Mouse (Mus musculus): ENCODE results near the gene Olfr1263. TPM values are rescaled to one million over a fixed set of nuclear protein-coding genes. Genes with fewer than 3 reads are reported as not detected.

Gene Olfr1263
- not detected for total RNA-seq (2021)

DNA sequence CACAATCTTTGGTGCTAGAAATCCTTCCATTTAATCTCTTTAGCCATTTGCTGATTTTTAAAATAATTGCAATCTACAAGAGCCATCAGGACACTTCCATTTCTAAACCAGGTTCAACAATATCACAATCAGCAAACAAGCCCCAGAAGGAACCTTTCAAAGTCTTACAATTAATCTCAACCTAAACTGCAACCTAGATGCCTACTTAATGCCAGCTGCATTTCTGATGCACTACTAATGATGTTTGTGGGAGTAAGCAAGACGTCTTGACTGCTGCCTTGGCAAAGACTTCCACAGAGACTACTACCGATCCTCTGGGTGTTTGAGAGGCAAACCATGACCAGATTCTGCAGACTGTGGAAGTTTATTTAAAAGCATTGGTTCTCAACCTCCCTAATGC is at the start of gene Olfr1263:
Gene Olfr1263 (plus strand): TSS at position 301 of the 400 bp plus-strand sequence.
- no peak for DNase-seq (ENCODE audit: low spot score in 2 of 2)

DNA sequence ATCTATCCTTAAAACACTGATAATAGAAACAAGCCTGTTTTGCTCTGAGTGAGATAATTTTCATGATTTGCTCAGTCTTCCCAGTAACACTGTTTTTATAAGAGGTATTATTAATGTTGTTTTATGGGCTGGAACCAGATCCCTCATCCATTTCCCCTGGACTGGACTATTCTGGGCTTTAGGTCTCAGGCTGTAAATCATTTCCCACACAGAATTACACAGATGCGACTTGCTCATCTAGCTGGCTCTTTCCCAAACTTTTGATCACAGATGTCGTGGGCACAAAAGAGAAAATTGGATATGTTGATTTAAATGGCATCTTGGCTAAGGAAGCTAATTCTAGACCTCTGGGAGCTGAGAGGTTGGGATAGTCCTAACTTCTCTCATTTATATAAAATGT is 37.7 kb upstream of the Olfr1263 start, which contains the start of gene Olfr1260:
Gene Olfr1260 (plus strand): TSS at position 157 of the 400 bp plus-strand sequence.
- intact Hi-C loops (cut with DNase I) = no loop called here
- no peak for DNase-seq (ENCODE audit: low spot score in 2 of 2)

More for the DNA sequence above, at the start of gene Olfr1263:
- intact Hi-C loops (cut with DNase I) = no loop called here

DNA sequence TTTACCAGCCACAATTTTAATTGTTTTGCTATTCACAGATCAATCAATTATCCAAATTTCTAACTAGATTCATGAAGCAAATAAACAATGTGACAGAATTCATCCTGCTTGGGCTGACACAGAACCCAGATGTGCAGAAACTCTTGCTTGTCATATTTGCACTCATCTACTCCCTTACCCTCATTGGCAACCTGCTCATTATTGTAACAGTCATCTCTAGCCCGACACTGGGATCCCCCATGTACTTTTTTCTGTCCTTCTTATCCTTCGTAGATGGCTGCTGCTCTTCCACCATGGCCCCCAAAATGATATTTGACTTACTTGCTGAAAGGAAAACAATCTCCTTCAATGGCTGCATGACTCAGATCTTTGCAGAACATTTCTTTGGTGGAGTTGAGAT is 34.2 kb upstream of the Olfr1263 start:
- intact Hi-C loops (cut with DNase I) = no loop called here
- DNase-seq (ENCODE audit: low spot score in 2 of 2) = no peak

DNA sequence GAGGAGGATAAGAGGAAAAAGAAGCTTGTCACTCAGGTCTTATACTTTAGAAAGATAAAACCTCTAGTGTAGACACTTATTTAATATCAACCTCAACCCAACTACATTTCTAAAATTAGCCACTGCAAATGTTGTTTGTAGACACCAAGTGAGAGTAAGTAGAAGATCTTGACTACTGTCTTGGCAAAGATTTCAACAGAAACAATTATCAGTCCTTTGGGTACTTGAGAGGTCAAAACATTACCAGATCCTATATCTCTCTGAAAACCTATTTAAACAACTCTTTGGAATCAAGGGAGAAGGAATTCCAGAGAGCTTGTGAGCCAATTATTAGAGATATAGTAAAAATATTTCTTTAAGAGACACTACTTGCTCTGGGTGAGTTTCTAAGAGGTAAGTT is 21.0 kb upstream of the Olfr1263 start, which contains the start of gene Olfr1261:
Gene Olfr1261 (plus strand): TSS at position 301 of the 400 bp plus-strand sequence.
- DNase-seq (ENCODE audit: low spot score in 2 of 2) = no peak
- intact Hi-C loops (cut with DNase I) = no loop called here

DNA sequence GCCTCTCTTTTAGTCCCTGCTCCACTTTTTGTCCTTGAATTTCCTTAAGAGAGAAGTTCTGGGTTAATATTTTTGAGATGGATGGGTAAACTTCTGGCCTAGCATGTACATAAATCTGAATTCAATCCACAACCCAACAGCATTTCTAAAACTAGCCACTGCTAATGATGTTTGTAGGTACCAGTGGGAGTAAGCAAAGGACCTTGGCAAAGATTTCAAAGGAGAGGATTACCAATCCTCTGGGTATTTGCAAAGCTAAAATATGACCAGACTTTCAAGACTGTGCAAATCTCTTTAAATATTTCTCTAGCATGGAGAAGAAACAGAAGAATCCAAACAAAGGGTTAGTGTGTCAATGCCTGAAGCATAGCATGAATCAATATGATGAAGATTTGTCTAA is 12.1 kb upstream of the Olfr1263 start, which contains the start of gene Olfr1262:
Gene Olfr1262 (plus strand): TSS at position 301 of the 400 bp plus-strand sequence.
- intact Hi-C loops (cut with DNase I) = no loop called here

DNA sequence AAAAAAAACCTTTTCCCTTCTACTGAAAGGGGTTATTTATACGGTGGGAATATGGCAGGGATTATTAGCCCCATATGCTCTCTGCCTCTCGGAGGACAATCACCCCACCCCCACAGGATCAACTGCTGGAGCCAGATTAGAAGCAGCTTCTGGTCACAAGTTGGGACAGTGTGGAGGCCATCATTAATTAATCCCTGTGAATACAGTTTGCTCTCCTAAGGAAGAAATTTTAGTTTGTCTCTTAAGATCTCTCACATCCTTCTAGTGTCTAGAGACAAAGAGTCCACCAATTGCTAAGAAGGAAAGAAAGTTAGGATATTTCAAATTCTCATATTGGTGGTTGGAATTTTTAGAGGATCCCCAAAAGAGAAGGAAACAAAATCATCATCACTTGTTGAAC is 13.5 kb downstream of the Olfr1263 start, which contains the start of gene Olfr1264:
Gene Olfr1264 (minus strand): TSS at position 101 of the 400 bp plus-strand sequence.
- no peak for DNase-seq (ENCODE audit: low spot score in 2 of 2)
- intact Hi-C loops (cut with DNase I) = no loop called here

More for the DNA sequence above, 12.1 kb upstream of the Olfr1263 start, which contains the start of gene Olfr1262:
- DNase-seq (ENCODE audit: low spot score in 2 of 2) = no peak

DNA sequence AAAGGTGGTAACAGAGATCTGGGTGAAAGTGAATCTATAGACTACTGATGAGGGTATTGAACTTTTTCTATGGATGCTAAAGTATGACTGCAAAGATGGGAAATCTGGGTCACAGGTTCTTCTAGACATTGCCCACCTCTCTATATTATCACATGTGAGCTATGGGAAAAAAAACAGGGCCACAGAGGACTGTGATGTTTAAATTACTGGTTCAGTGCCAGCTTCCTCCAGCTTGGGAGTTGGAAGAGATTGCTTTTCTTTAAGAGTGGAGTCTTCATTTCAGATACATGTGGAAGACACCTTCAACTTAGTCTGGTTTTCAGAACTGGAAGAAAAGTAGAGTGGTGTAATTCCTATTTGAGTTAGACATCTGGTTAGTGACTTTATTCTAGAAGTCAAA is 23.1 kb downstream of the Olfr1263 start, which contains the start of gene Olfr1265:
Gene Olfr1265 (plus strand): TSS at position 301 of the 400 bp plus-strand sequence.
- DNase-seq (ENCODE audit: low spot score in 2 of 2) = no peak
- intact Hi-C loops (cut with DNase I) = no loop called here

DNA sequence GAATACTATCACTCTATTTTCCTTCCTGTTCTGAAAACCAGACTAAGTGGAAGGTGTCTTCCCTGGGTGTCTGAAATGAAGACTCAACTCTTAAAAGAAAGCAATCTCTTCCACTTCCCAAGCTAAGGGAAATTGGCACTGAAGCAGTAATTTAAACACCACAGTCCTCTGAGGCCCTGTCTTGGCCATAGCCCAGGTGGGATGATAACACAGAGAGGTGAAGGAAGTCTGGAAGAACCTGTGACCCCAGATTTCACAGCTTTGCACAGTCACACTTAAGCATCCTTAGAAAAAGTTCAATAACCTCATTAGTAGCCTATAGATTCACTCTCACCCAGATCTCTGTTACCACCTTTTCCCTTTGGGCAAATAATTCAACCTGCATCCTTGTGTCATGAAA is 51.6 kb downstream of the Olfr1263 start, which contains the start of gene Olfr140:
Gene Olfr140 (minus strand): TSS at position 101 of the 400 bp plus-strand sequence.
- intact Hi-C loops (cut with DNase I) = no loop called here
- DNase-seq (ENCODE audit: low spot score in 2 of 2) = no peak

Other genes with a start within 250 kb of the Olfr1263 start
- not detected for gene Olfr1254, start 218.5 kb upstream of the Olfr1263 start, total RNA-seq (2021)
- not detected for gene Olfr1255, start 200.1 kb upstream of the Olfr1263 start, total RNA-seq (2021)
- gene Olfr1256, start 170.6 kb upstream of the Olfr1263 start, total RNA-seq (2021) = not detected
- gene Olfr48, start 163.9 kb upstream of the Olfr1263 start, total RNA-seq (2021) = not detected
- not detected for gene Olfr1257, start 133.7 kb upstream of the Olfr1263 start, total RNA-seq (2021)
- gene Olfr1258, start 84.8 kb upstream of the Olfr1263 start, total RNA-seq (2021) = not detected
- gene Olfr1259, start 63.5 kb upstream of the Olfr1263 start, total RNA-seq (2021) = not detected
- not detected for gene Olfr1260, start 37.8 kb upstream of the Olfr1263 start, total RNA-seq (2021)
- not detected for gene Olfr1261, start 20.9 kb upstream of the Olfr1263 start, total RNA-seq (2021)
- gene Olfr1262, start 12.0 kb upstream of the Olfr1263 start, total RNA-seq (2021) = not detected
- not detected for gene Olfr1264, start 13.4 kb downstream of the Olfr1263 start, total RNA-seq (2021)
- not detected for gene Olfr1265, start 23.2 kb downstream of the Olfr1263 start, total RNA-seq (2021)
- gene Olfr140, start 51.5 kb downstream of the Olfr1263 start, total RNA-seq (2021) = not detected
- gene Olfr1269, start 109.3 kb downstream of the Olfr1263 start, total RNA-seq (2021) = not detected
- gene Olfr32, start 130.2 kb downstream of the Olfr1263 start, total RNA-seq (2021) = not detected
- gene Olfr1270, start 141.0 kb downstream of the Olfr1263 start, total RNA-seq (2021) = not detected
- gene Olfr1506, start 212.4 kb downstream of the Olfr1263 start, total RNA-seq (2021) = not detected
- gene Olfr142, start 245.5 kb downstream of the Olfr1263 start, total RNA-seq (2021) = not detected

Measured in left cerebral cortex, postnatal 36 days (tissue).